Mouse (Mus musculus) ovary, postnatal 36 days (tissue): Measurements from ENCODE around the gene Zfp65.
"Not testable (repeated sequence)": the region's sequence is repeated elsewhere in the genome, so short reads cannot be mapped to it uniquely, and the experiment has no call there.

Experiments used
- DNase-seq: peaks from one replicate; pipeline ENCODE4 v3.0.0; 2022; ENCODE audit warnings: low spot score, mixed read lengths

Zfp65 gene

GRCm38 (mm10) chr13:67728641-67729318, at the start of gene Zfp65:
Zfp65 (minus strand) TSS chr13:67729173.
- peak; percentile 31 for DNase-seq

- DNase-seq, result no peak
These were observed 34.2 kb upstream of the Zfp65 start for GRCm38 (mm10) chr13:67763031-67763768.

DNA sequence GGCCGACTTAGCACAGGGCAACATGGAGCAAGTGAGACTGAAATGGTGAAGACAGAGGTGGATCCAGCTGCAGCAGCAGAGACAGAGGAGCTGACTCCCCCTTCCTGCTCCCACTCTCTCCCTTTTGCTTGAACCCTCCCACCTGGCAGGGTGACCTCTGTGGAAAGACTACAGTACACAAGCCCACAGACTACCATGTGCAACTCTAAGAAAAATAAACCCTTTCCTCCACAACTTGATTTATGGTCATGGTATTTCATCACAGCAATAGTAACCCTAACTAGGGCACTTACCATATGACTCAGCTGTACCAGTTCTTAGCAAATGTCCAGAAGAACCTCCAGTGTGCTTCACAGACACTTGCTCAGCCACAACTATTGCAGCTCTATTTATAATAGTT, 31.0 kb upstream of the Zfp65 start:
- no peak for DNase-seq

- no peak for DNase-seq
These were observed 26.8 kb upstream of the Zfp65 start for GRCm38 (mm10) chr13:67755761-67756160.

GRCm38 (mm10) chr13:67754333-67755306, 25.6 kb upstream of the Zfp65 start, which contains the start of gene Zfp85:
Zfp85 (minus strand) TSS chr13:67755228.
- peak; percentile 68 for DNase-seq

DNA sequence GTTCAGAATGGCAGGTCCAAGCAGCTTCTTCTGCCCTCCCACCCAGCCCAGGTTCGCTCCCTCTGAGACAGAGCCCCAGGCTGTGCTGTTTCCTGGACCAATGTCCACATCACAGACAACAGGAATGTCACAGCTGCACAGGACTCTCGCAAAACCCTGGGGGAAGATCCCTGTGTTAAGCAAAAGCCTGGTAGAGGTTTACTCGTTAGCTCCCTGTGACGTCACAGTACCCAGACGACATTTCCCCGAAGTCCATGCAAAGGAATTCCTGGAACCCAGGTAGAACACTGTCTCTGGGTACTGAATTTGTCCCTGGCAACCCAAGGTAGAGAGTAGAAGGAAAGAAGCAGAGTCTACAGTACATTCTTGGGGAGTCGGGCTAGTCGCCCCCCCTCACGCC, 14.9 kb upstream of the Zfp65 start:
- no peak for DNase-seq

DNA sequence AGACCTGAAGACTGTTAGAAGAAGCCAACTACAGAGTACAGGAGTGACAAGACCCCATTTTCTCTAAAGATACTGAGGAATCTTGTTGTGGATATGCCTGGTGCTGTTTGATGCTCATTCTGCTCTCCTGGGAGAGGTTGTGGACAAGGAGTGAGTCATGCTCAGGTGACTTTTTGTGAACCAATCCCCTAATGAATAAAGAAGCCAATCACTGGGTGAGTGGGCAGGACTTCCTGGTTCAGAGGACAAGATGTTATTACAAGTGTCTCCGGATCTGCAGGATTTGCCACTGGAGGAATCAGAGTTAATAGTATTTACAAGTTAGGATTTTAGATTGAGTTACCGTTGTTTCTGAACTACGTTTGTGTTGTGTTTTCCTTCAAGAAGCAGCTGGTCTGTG, 14.0 kb upstream of the Zfp65 start:
- DNase-seq, result no peak

GRCm38 (mm10) chr13:67734391-67734790, 5.4 kb upstream of the Zfp65 start:
- not testable (repeated sequence) for DNase-seq

- DNase-seq, result peak; percentile 32
These were observed 468 bp upstream of the Zfp65 start for GRCm38 (mm10) chr13:67729441-67729840.

DNA sequence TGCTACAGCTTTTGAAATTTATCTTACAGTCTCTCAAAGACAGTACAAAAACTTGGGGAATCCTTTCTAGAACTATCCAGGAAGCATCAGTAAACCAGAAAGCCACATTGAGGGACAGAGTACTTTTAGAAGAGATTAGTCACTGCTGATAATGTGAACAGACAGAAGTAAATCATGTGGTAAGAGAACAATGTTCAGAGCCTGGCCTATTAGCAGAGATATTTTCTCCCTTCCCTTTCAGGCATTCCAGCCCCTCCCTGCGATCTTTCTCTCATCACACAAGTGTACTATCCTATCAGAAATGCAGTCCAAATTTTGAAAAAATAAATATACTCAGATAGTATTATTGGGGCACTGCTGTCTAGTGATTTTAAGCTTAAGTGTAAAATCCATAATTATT, 867 bp downstream of the Zfp65 start:
- DNase-seq, result no peak

DNA sequence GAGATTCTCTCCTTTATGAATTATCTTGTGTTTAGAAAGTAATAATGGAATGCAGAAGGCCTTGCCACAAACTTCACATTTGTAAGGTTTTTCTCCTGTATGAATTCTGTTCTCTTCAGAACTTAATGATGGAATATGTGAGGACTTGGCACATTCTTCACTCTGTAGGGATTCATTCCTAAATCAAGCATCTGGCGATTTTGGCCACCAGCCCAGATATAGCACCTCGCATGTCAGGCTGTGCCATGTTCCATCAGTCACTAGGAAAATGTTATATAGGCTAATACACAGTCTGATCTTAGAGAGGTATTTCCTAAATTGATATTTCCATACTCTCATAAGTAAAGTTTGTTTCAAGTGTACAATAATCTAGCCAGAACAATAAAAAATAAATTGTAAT, 3.6 kb downstream of the Zfp65 start:
- not testable (repeated sequence) for DNase-seq

GRCm38 (mm10) chr13:67723848-67724479, 5.0 kb downstream of the Zfp65 start:
- DNase-seq, result peak; percentile 79

DNA sequence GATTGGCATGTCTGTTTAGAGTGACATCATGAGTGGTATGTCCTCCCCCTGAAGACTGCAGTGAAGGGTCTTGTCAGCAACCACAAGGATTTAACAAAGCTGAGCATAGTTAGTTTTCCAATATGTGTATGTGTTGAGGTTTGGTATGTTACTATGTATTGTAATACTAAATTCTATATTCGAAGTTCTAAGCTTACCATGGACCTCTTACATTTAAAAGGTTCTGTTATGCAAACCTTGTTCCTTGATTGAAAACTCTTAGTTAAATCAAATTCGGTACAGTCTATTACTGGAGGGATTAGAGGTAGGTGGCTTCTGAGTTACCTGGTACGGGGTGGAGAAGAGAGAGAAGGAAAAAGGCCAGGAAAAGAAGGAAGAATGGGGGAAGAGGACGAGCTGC, 42.0 kb downstream of the Zfp65 start, which contains the start of gene Zfp738:
Gene Zfp738, minus strand, starts transcription at position 101 of the 400 bp plus-strand sequence.
- no peak for DNase-seq

GRCm38 (mm10) chr13:67683841-67684240, 45.1 kb downstream of the Zfp65 start:
- not testable (repeated sequence) for DNase-seq

DNA sequence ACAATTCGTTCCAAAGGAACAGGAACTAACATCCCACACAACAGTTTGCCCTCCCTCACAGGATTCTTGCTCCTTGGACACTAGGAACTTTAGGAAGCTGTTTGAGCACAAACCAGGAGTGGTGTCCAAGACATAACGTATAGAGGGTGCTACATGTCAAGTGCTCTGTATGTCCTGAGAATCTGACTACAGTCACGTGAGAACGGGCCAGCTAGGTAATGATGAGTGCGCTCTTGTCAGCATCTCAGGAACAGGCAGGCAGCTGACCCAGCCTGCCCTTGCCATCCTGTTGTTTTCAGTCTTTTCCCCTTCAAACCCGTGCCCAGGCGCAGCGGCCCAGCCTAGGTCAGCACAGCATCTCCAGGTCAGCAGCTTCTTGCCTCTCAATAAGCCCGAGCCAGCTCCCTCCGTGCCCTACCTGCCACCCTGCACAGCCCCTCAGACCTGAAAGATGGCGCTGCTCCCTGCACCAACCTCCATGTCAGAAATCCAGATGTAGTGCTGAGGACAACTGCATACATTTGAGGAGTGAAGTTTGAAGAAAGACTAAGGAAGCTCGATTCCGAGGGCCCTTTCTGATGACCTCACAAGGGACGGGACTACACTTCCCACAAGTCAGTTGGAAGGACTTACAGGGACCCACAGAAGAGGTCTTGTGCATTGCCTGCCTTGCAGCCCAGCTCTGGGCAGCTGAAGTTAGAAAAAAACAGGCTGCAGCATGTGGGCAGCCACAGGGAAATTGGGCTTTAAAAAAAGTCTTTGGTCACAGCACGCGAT, 45.8 kb downstream of the Zfp65 start:
- DNase-seq, result peak; percentile 72

DNA sequence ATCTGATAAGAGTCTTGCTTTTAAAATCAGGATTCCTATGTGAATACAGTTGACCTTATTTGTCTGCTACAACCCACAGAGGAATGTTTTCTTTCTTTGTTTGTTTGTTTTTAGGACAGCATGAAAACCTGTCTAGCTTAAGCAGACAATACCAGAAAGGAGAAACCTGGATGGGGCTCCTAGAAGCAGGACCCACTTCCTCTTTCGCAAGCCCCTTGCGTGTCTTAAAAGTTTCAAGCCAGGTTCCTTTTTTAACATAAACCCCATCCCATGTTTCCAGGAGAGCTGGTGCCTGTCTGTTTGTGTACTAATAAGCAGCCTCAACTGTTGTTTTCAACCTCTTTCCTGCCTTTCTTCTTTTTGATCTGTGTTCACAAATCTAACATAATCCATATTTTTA, 54.1 kb downstream of the Zfp65 start:
- no peak for DNase-seq
